Mouse (Mus musculus): ENCODE results near the gene Snurf. TPM values are rescaled to one million over a fixed set of nuclear protein-coding genes. Genes with fewer than 3 reads are reported as not detected.

Snurf gene
- not detected in 2 replicates for polyA plus RNA-seq (2012; rRNA removed)

DNA sequence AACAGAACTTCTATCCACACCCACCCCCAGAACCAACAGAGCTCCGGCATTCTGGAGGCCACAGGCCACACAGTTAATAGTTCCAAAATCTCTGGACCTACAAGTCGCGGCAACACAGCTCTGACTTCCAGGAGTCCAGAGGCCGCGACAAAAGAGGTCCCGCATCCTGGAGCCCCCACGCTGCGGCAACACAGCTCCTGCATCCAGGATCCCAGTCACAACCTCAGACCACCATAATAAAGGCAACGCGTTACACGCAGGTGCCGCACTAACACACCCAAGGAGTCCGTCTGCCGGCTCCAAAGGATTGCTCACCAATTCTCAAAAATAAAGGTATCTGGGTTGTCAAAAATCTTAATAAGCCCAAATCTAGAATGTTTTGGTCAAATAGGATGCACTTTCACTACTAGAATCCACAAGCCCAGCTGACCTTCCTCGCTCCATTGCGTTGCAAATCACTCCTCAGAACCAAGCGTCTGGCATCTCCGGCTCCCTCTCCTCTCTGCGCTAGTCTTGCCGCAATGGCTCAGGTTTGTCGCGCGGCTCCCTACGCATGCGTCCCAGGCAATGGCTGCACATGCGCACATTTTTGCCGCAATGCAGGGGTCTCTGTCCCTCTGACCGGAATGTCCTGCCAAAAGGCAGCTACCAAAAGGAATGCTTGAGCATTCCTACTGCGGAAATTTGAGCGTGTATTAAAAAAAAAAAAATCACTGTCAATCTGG, at the start of gene Snurf, which contains the start of gene Gm38393:
Gene Snurf, minus strand, starts transcription at position 444 of the 725 bp plus-strand sequence.
Gene Gm38393, minus strand, starts transcription at position 459 of the 725 bp plus-strand sequence.
- DNase-seq (ENCODE audit: low read depth): no peak

DNA sequence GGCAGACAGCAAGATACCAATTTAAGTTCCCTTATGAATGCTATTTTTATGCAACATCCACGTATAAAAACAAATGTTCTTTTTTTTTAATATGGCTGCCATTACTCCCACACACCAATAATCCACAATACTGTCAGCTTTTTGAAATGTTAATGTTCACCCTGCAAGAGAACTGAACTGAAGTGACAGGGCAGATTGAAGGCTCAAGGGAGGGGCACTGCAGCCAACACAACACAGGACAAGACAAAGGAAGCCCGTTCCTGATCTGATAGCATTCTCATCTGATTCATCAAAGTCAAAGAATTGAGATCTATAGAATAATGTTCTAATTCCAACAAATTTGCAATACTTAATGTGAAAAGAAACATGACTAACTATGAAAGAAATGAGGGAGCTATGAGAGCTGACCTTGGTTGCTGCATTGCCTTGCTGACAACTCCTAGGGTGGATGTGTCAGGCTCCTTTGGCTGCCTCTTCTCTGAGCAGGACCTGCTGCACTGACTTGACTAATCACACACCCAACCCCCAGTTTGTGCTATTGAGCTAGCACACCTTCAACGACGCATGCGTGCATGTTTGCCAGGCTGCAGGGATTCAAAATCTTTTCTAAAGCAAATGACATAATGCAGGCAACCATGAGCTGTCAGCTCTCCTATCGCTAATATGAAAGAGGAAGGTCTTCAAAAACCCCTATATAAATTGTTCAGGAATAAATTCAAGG, 42.8 kb upstream of the Snurf start:
- no peak for DNase-seq (ENCODE audit: low read depth)

DNA sequence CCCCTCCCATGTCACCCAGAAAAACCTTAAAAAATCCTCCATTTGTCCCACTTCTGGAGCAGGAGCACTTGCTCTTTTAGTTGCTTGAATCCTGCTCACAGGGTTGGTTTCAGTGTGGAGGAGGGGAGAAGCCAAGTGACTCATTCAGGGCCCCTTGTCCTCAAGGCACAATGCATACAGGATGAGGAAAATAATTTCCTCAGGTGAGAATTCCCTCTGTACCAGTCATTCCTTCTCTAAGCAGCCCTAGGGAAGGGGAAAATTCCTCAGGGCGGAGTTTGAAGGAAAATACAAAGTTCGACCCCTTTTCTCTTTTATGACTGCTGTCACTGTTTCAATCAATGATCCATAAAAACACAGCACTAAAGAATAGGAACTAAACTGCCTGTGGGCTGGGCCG, 8.3 kb upstream of the Snurf start:
- no peak for DNase-seq (ENCODE audit: low read depth)

DNA sequence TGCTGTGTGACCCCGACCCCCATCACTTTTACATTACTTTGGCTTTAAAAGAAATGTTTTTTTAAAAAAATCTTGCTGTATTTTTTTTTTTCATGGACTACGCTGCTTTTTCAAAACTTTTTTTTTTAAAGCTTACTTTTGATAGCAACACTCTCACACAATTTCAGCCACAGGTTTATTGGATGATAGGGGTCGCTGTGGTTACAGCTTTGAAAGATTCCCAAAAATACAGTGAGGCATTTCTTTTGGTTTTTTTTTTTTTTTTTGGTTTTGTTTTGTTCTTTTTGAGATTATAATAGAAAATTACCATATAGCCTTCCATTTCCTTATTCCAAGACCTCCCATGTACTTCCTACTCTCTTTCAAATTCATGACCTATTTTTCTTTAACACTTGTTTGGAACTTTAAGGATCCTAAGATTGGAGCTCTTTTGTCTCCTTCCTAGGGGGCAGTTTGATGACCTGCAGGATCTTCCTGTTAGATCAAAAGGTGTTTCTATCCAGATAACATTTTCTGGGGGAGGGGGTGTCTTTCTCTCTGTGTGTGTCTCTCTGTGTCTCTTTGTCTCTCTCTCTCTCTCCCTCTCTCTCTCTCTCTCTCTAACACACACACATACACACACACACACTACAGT, 3.0 kb upstream of the Snurf start:
- no peak for DNase-seq (ENCODE audit: low read depth)

DNA sequence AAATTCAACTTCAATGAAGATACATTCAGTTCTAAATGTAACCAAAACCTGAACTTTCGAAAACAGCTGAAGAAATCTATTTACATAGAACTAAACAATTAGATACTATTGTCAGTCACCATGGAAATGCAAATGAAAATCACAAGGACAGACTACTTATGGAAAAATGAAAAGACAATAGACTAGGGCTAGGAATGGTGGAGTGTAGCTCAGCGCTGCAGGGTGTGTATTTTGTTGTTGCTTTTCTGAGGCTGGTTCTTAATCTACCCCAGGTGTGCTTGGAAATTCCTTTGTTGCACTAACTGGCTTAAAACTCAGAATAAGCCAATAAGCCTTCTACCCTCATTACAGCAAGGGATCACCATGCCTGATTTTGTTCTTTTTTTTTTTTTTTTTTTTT, 1.4 kb upstream of the Snurf start:
- no peak for DNase-seq (ENCODE audit: low read depth)

DNA sequence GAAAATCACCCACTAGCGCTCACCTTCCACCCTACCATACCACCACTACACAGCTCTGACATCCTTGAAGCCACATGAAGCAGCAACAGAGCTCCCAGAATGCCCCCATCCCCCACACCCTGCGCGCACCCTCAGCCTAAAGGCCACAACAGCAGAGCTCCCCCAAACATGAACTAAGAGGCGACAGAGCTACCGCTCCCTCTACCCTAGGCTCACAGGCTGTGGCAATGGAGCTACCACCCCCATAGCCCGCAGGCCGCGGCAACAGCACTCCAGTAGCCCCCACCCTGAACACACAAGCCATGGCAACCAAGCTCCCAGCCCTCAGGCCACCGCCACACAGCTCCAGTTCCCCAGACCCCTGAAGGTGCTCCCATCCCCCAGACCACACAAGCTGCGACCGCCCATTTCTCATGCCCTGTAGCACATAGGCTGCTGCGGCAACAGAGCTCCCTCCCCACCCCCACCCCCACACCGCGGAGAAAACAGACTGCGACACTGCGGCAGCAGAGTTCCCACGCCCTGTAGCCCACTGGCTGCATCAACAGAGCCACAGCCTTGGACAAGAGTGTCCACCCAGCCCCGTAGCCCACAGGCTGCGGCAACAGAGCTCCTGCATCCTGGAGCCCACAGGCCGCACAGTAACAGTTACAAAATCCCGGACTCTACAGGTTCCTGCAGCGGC, 786 bp downstream of the Snurf start:
- no peak for DNase-seq (ENCODE audit: low read depth)

DNA sequence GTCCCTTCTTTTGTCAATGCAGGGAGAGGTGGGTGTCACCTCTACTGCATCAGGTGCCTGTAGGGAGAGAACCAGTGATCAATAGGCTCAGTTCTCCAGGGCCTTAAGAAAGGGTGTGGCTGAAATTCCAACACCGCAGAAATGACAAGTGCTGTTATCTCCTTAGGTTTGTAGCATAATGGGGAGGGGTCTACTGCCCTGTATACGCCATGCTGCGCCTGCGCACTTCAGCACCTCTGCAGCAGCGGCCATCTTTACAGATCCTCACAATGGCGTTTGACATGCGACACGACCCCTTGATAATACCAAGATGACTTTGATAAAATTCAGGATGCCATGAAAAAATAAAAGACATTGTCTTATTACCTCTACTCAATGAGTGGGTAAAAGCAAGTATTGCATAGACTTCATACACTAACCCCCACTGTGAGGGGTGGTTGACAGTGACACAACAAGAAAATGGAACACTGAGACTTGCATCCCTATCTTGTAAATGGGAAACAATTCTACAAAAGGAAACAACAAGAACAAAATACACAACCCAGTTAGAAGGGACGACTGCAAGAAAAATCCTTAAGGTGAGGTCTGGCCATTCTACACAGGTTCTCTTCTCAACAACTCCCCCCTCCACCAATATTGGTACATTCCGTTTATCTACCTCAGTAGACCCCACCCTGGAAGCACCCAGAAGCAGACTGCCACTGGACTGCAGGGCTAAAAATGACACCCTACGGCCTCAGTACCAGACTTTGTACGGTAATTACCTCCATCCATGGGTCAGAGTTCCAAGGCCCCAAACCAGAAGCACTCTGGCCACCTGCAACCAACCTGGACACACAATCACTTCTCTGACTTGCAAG, 1.6 kb downstream of the Snurf start:
- no peak for DNase-seq (ENCODE audit: low read depth)

DNA sequence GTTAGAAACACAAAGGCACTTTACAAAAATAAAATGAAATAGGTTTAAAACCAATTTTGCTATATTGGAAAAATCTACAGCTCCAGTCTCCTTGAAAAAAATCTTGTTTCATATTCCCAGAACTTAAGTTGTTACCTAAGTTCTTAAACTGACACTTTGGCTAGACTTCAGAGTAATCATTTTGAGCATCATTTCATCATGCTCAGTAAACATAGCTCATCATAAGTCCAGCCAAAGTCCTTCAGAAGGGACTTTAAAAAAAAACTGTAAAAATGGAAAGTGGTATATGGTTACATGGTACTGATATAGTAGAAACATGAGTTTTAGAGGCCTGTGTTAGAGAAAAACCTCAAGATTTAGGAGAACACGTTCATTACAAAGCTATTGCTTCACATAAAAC, 26.2 kb downstream of the Snurf start:
- no peak for DNase-seq (ENCODE audit: low read depth)

Other genes starting within 250 kb of the Snurf start
- 0.45 and 0.46 TPM in 2 replicates for gene Gm38393, start within 50 bp of the Snurf start, polyA plus RNA-seq (2012; rRNA removed)
- gene Snrpn, start 135.2 kb upstream of the Snurf start, polyA plus RNA-seq (2012; rRNA removed): 20.0 and 27.0 TPM in 2 replicates

Data from gonadal fat pad, adult 2 months (tissue).